Mouse (Mus musculus): ENCODE results near the gene Cox6a1.

- TF ChIP-seq CTCF (IDR thresholded peaks at IDR 0.05; ENCODE audit: extremely low read depth, insufficient read depth, low read length) (no peak), POLR2A (IDR thresholded peaks at IDR 0.05; ENCODE audit: extremely low read depth, insufficient read depth, low read length) (no peak)
Measured at GRCm38 (mm10) chr5:115362819-115363714, 14.3 kb upstream of the Cox6a1 start.

All from cortical plate, adult 2 months (tissue).